Mouse (Mus musculus): ENCODE measurements at regions not wholly inside any gene's neighbourhood (a gene's known extent, or its start where the extent isn't known, plus 50 kb on each side); places are given as distances from the start of the nearest gene placed in this dataset.

DNA sequence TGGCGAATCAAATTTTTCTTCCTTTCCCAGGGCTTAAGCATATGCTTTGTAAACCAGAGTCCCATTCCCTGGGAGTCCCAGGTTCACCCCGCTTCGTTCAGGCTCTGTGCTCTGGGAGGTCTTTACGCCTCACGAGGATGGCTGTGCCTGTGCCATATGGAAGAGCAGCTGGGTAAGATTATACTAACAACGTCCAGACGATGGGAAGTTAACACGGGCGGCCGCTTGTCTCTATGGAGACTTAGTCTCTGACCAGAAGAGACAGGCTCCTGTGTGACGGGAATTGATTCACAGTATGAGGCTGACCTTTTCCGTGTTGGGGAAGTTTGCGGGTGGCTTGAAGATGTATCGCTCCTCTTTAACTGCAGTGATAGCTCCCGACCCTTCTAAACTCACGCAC, 107.9 kb downstream of the Cand1 start:
- Histone ChIP-seq H3K4me2 (replicated peaks; ENCODE audit: low read depth) (peak overlapping the region; percentile 34; the same call in 1 of the 2 replicates), H3K9me3 (ENCODE audit: control insufficient read depth, low read length) (no peaks in the 10 kb centered on the region), H3K4me1 (replicated peaks; ENCODE audit: control insufficient read depth, insufficient read depth) (no peaks in the 10 kb centered on the region), H3K9ac (ENCODE audit: low read length) (no peak overlapping the region), H3K36me3 (ENCODE audit: control insufficient read depth, insufficient read depth, low read length) (no peaks in the 10 kb centered on the region), H3K4me3 (ENCODE audit: low read depth, low read length) (no peak overlapping the region), H3K27ac (replicated peaks) (no peak overlapping the region), H3K27me3 (ENCODE audit: control insufficient read depth, insufficient read depth, low read length) (no peaks in the 10 kb centered on the region)
- TF ChIP-seq CTCF (IDR thresholded peaks at IDR 0.05; ENCODE audit: low read depth) (no peak), EP300 (optimal IDR thresholded peaks at IDR 0.05) (no peak)
- WGBS: 32% methylated on average over 16 of the region's 16 CpGs
- ATAC-seq (ENCODE audit: low FRiP score, low TSS enrichment): no peak
- DNase-seq (ENCODE audit: low spot score): no peak

DNA sequence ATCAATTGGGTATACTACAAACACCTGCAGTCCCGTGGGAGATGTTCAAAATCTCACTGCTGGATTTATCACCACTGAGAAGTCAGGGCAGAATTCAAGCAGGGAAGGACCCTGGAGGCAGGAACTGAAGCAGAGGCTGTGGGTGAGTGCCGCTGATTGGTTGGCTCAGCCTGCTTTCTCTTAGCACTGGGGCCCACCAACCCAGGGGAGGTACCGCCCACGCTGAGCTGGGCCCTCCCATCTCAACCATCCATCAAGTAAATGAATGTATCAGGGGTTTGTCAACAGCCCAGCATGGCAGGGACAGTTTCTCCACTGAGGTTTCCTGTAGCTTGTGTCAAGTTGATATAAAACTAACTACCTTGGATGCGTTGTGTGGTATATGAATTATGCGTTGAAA, 109.2 kb downstream of the Cand1 start:
- no peak overlapping the region for H3K4me2 ChIP-seq (replicated peaks; ENCODE audit: low read depth)
- WGBS: 77% methylated on average over 6 of the region's 6 CpGs
- no peak for TF ChIP-seq CTCF (IDR thresholded peaks at IDR 0.05; ENCODE audit: low read depth)
- TF ChIP-seq EP300 (optimal IDR thresholded peaks at IDR 0.05): no peak
- no peak overlapping the region for H3K27ac ChIP-seq (replicated peaks)
- no peak overlapping the region for H3K4me3 ChIP-seq (ENCODE audit: low read depth, low read length)
- ATAC-seq (ENCODE audit: low FRiP score, low TSS enrichment): no peak
- no peaks in the 10 kb centered on the region for H3K9me3 ChIP-seq (ENCODE audit: control insufficient read depth, low read length)
- H3K36me3 ChIP-seq (ENCODE audit: control insufficient read depth, insufficient read depth, low read length): no peaks in the 10 kb centered on the region
- H3K9ac ChIP-seq (ENCODE audit: low read length): no peak overlapping the region
- no peaks in the 10 kb centered on the region for H3K27me3 ChIP-seq (ENCODE audit: control insufficient read depth, insufficient read depth, low read length)
- no peak for DNase-seq (ENCODE audit: low spot score)
- no peaks in the 10 kb centered on the region for H3K4me1 ChIP-seq (replicated peaks; ENCODE audit: control insufficient read depth, insufficient read depth)

DNA sequence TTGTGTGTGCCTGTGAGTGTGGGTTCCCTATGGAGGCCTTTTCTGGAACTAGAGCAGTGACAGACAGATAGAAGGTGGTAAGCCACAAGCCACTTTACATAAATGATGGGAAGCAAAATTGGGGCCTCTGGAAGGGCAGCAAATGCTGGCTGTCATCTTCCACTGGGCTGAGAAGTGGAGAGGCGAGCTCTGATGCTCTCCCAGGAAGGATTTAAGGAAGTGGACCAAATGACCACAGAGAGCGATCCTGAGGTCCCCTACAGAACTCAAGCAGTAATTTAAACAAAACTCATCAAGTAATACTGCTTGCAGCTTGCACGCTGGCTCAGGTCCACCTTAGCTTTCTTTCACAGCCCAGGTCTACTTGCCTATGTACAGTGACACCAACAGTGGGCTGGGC, 111.8 kb downstream of the Cand1 start:
- H3K9me3 ChIP-seq (ENCODE audit: control insufficient read depth, low read length): no peaks in the 10 kb centered on the region
- H3K9ac ChIP-seq (ENCODE audit: low read length): no peak overlapping the region
- no peak overlapping the region for H3K4me2 ChIP-seq (replicated peaks; ENCODE audit: low read depth)
- no peak for DNase-seq (ENCODE audit: low spot score)
- no peak overlapping the region for H3K27ac ChIP-seq (replicated peaks)
- H3K27me3 ChIP-seq (ENCODE audit: control insufficient read depth, insufficient read depth, low read length): no peaks in the 10 kb centered on the region
- WGBS: 91% methylated on average over 3 of the region's 3 CpGs
- no peak for ATAC-seq (ENCODE audit: low FRiP score, low TSS enrichment)
- H3K4me3 ChIP-seq (ENCODE audit: low read depth, low read length): no peak overlapping the region
- H3K4me1 ChIP-seq (replicated peaks; ENCODE audit: control insufficient read depth, insufficient read depth): no peaks in the 10 kb centered on the region
- H3K36me3 ChIP-seq (ENCODE audit: control insufficient read depth, insufficient read depth, low read length): no peaks in the 10 kb centered on the region
- TF ChIP-seq CTCF (IDR thresholded peaks at IDR 0.05; ENCODE audit: low read depth): no peak
- TF ChIP-seq EP300 (optimal IDR thresholded peaks at IDR 0.05): no peak

DNA sequence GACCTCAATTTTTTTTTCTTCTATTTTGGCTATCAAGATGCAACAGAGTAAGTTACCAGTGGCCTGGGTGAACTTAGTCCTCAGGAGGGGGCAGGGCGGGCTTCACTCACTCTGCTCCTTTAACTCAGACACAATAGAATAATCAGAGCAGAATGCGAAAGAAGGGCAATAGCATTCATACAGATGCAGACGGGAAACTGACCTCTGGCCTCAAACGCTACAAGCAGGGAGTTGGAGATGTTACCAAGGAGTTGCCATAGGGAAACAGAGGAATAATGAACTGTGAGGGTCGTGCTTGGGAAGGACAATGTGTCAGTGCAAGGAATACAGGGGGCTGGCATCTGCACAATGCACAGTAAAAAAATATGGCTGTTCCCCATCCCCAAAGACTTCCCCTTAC, 116.3 kb downstream of the Cand1 start:
- no peak for ATAC-seq (ENCODE audit: low FRiP score, low TSS enrichment)
- Histone ChIP-seq H3K36me3 (ENCODE audit: control insufficient read depth, insufficient read depth, low read length) (no peaks in the 10 kb centered on the region), H3K9me3 (ENCODE audit: control insufficient read depth, low read length) (0 out of 2 replicates have a peak, but pooled peaks cover 3% of the 10 kb centered on the region), H3K4me1 (replicated peaks; ENCODE audit: control insufficient read depth, insufficient read depth) (no peaks in the 10 kb centered on the region), H3K27me3 (ENCODE audit: control insufficient read depth, insufficient read depth, low read length) (no peaks in the 10 kb centered on the region), H3K4me2 (replicated peaks; ENCODE audit: low read depth) (no peak overlapping the region), H3K4me3 (ENCODE audit: low read depth, low read length) (no peak overlapping the region), H3K9ac (ENCODE audit: low read length) (no peak overlapping the region), H3K27ac (replicated peaks) (no peak overlapping the region)
- TF ChIP-seq EP300 (optimal IDR thresholded peaks at IDR 0.05) (no peak), CTCF (IDR thresholded peaks at IDR 0.05; ENCODE audit: low read depth) (no peak)
- no peak for DNase-seq (ENCODE audit: low spot score)
- WGBS: 73% methylated on average over 5 of the region's 5 CpGs

DNA sequence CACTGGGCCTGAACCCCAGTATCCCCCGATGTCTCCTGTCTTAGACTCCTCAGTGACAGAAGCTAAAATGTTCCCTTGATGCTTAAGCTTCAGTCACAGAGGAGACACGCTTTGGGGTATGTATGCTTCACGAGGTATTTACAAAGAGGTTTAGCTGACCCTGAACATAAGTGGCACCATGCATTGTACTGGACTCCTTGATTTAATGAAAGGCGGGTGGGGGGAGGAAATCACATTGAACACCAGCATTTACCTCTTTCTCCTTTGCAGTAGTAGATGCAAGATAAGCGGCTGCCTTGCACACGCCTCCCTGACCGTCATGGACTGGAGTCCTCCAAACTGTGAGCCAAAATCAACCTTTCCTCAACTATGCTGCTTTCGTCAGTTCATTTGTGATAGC, 117.5 kb downstream of the Cand1 start:
- Histone ChIP-seq H3K4me2 (replicated peaks; ENCODE audit: low read depth) (no peak overlapping the region), H3K9ac (ENCODE audit: low read length) (no peak overlapping the region), H3K27me3 (ENCODE audit: control insufficient read depth, insufficient read depth, low read length) (no peaks in the 10 kb centered on the region), H3K27ac (replicated peaks) (no peak overlapping the region), H3K4me3 (ENCODE audit: low read depth, low read length) (no peak overlapping the region), H3K9me3 (ENCODE audit: control insufficient read depth, low read length) (0 out of 2 replicates have a peak, but pooled peaks cover 3% of the 10 kb centered on the region), H3K36me3 (ENCODE audit: control insufficient read depth, insufficient read depth, low read length) (no peaks in the 10 kb centered on the region), H3K4me1 (replicated peaks; ENCODE audit: control insufficient read depth, insufficient read depth) (no peaks in the 10 kb centered on the region)
- ATAC-seq (ENCODE audit: low FRiP score, low TSS enrichment): no peak
- 93% methylated on average over 8 of the region's 8 CpGs for WGBS
- TF ChIP-seq EP300 (optimal IDR thresholded peaks at IDR 0.05) (no peak), CTCF (IDR thresholded peaks at IDR 0.05; ENCODE audit: low read depth) (no peak)
- DNase-seq (ENCODE audit: low spot score): no peak

DNA sequence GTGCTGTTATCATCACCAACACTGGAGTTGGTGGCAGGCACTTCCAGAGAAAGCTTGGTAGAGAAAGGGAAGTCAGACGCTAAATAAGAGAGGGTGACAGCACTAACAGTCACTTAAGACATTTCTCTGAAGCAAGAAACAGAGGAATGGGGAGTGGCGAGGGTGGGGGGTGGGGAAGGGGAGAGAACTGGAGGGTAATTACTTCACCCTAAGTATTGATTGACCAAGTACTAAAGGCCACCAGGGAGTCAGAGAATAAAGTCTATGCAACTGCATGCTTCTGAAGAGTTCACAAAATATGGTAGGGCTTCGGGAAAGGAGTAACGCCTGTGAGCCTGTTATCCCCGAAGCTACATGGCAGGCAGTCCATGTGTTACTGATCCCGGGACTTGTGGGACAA, 118.3 kb downstream of the Cand1 start:
- Histone ChIP-seq H3K4me1 (replicated peaks; ENCODE audit: control insufficient read depth, insufficient read depth) (no peaks in the 10 kb centered on the region), H3K4me2 (replicated peaks; ENCODE audit: low read depth) (no peak overlapping the region), H3K9me3 (ENCODE audit: control insufficient read depth, low read length) (0 out of 2 replicates have a peak, but pooled peaks cover 3% of the 10 kb centered on the region), H3K4me3 (ENCODE audit: low read depth, low read length) (no peak overlapping the region), H3K36me3 (ENCODE audit: control insufficient read depth, insufficient read depth, low read length) (no peaks in the 10 kb centered on the region), H3K9ac (ENCODE audit: low read length) (no peak overlapping the region), H3K27me3 (ENCODE audit: control insufficient read depth, insufficient read depth, low read length) (no peaks in the 10 kb centered on the region), H3K27ac (replicated peaks) (no peak overlapping the region)
- DNase-seq (ENCODE audit: low spot score) (no peak), ATAC-seq (ENCODE audit: low FRiP score, low TSS enrichment) (no peak)
- no peak for TF ChIP-seq CTCF (IDR thresholded peaks at IDR 0.05; ENCODE audit: low read depth)
- TF ChIP-seq EP300 (optimal IDR thresholded peaks at IDR 0.05): no peak
- WGBS: 68% methylated on average over 6 of the region's 6 CpGs

Measured in stomach, postnatal 0 days (tissue).